Mouse (Mus musculus): Measurements from ENCODE around the gene Kank1. TPM values are rescaled to one million over a fixed set of nuclear protein-coding genes. Genes with fewer than 3 reads are reported as not detected.

Kank1 gene
- polyA plus RNA-seq, 1 experiment from 2014 or later, result 21.8 TPM

DNA sequence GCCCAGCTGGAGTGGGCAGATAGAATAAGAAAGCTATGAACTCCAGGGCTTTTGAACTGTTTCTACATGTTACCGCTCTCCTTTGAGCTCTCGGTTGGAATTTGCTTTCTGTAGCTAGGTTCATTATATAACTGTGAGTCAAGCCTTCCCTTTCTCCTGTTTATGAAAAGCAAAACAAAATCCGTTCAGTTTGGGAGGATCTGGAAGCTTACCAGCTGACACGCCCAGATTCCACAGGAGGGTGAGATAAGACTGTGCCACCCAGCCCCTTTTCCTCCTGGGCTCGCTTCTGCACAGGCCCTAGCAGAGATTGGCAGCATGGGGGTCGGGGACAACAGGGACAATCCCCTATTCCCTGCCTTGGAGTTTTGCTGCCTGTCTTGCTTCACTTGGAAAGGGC lies 30.5 kb downstream of the Kank1 start:
- Histone ChIP-seq H3K27ac (ENCODE audit: low read length) (no peak overlapping the region; the same call in 1 of the 2 replicates), H3K36me3 (ENCODE audit: control insufficient read depth, insufficient read depth, low read length) (no peaks in the 10 kb centered on the region), H3K9me3 (ENCODE audit: control insufficient read depth, low read depth, low read length) (no peaks in the 10 kb centered on the region; the same call in 1 of the 2 replicates), H3K4me1 (ENCODE audit: control insufficient read depth, insufficient read depth, low read length) (0 out of 2 replicates have a peak, but pooled peaks cover 4% of the 10 kb centered on the region), H3K4me3 (ENCODE audit: low read depth, low read length) (no peak overlapping the region), H3K9ac (replicated peaks; ENCODE audit: low read depth, low read length) (no peak overlapping the region), H3K27me3 (ENCODE audit: control insufficient read depth, insufficient read depth, low read length) (no peaks in the 10 kb centered on the region), H3K4me2 (replicated peaks; ENCODE audit: low read depth, low read length) (no peak overlapping the region)
- 0 out of 2 replicates have a peak, but pooled peaks have one; percentile 23 for ATAC-seq (ENCODE audit: insufficient number of reproducible peaks, insufficient read depth, low FRiP score, low read depth)
- WGBS, result 30% methylated on average over 6 of the region's 6 CpGs

DNA sequence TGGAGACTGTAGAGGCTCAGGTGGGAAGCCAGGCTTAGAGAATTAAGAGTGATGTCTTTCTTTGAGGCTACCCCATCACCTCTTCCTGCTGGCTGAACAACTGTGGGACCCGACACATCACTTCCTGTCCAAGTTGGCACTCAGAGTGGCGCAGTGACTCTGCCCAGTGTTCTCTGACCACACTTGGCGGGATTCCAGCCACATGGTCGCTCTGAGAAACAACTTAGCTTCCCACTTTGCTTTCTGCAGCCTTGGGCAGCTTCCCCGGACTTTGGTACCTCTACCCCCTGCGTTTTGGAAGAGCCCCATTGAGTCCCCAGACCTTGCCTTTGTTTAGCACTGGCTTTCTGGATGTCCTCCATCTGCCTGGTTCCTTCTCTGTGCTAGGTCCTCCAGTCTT lies 31.8 kb downstream of the Kank1 start:
- Histone ChIP-seq H3K36me3 (ENCODE audit: control insufficient read depth, insufficient read depth, low read length) (no peaks in the 10 kb centered on the region), H3K9ac (replicated peaks; ENCODE audit: low read depth, low read length) (no peak overlapping the region), H3K4me3 (ENCODE audit: low read depth, low read length) (no peak overlapping the region), H3K4me2 (replicated peaks; ENCODE audit: low read depth, low read length) (no peak overlapping the region), H3K4me1 (ENCODE audit: control insufficient read depth, insufficient read depth, low read length) (0 out of 2 replicates have a peak, but pooled peaks cover 4% of the 10 kb centered on the region), H3K27ac (ENCODE audit: low read length) (no peak overlapping the region), H3K27me3 (ENCODE audit: control insufficient read depth, insufficient read depth, low read length) (no peaks in the 10 kb centered on the region), H3K9me3 (ENCODE audit: control insufficient read depth, low read depth, low read length) (no peaks in the 10 kb centered on the region; the same call in 1 of the 2 replicates)
- 79% methylated on average over 6 of the region's 6 CpGs for WGBS
- ATAC-seq (ENCODE audit: insufficient number of reproducible peaks, insufficient read depth, low FRiP score, low read depth), result no peak

DNA sequence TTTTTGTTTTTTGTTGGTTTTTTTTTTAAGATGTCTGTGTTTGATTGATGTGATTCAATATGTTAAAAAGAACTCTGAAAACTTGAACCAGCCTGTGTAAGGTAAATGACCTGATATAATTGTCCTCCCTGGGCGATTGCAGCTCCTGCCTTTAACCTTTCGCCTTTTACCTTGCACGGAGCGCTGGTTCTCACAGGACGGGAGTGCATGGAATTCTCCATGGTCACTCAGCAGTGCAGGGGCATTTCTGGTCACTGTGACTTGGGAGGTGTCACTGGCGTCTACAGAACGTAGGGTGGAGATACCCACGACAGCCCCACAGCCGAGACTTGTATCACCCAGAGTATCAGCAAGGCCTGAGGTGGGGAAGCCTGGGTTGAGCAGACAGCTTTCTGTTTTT lies 34.8 kb downstream of the Kank1 start:
- H3K27ac ChIP-seq (ENCODE audit: low read length), result no peak overlapping the region
- 0 out of 2 replicates have a peak, but pooled peaks cover 4% of the 10 kb centered on the region for H3K4me1 ChIP-seq (ENCODE audit: control insufficient read depth, insufficient read depth, low read length)
- no peaks in the 10 kb centered on the region for H3K27me3 ChIP-seq (ENCODE audit: control insufficient read depth, insufficient read depth, low read length)
- no peaks in the 10 kb centered on the region; the same call in 1 of the 2 replicates for H3K9me3 ChIP-seq (ENCODE audit: control insufficient read depth, low read depth, low read length)
- H3K9ac ChIP-seq (replicated peaks; ENCODE audit: low read depth, low read length), result no peak overlapping the region
- H3K4me2 ChIP-seq (replicated peaks; ENCODE audit: low read depth, low read length), result no peak overlapping the region
- no peak for ATAC-seq (ENCODE audit: insufficient number of reproducible peaks, insufficient read depth, low FRiP score, low read depth)
- no peak overlapping the region for H3K4me3 ChIP-seq (ENCODE audit: low read depth, low read length)
- H3K36me3 ChIP-seq (ENCODE audit: control insufficient read depth, insufficient read depth, low read length), result no peaks in the 10 kb centered on the region
- WGBS, result 61% methylated on average over 9 of the region's 9 CpGs

DNA sequence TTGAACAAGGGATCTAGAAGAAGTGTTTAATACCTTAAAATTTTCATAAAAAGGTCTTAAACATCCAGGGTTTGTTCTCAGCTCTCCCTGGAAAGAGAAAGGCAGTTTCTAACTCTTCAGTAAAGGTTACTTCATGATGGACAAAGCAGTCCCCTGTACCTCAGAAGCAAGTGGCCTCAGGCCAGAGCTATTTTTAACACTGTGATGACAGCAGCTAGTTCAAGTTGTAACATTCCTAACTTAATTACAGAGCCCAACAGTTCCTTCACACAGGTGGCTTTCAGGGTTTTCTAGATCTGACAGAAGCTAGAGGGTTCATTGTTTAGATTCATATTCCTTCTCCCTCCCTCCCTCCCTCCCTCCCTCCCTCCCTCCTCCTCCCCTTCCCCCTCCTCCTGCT lies 36.4 kb downstream of the Kank1 start:
- Histone ChIP-seq H3K27ac (ENCODE audit: low read length) (no peak overlapping the region), H3K9me3 (ENCODE audit: control insufficient read depth, low read depth, low read length) (no peaks in the 10 kb centered on the region; the same call in 1 of the 2 replicates), H3K27me3 (ENCODE audit: control insufficient read depth, insufficient read depth, low read length) (no peaks in the 10 kb centered on the region), H3K36me3 (ENCODE audit: control insufficient read depth, insufficient read depth, low read length) (no peaks in the 10 kb centered on the region), H3K4me3 (ENCODE audit: low read depth, low read length) (no peak overlapping the region), H3K4me1 (ENCODE audit: control insufficient read depth, insufficient read depth, low read length) (no peaks in the 10 kb centered on the region), H3K9ac (replicated peaks; ENCODE audit: low read depth, low read length) (no peak overlapping the region), H3K4me2 (replicated peaks; ENCODE audit: low read depth, low read length) (no peak overlapping the region)
- ATAC-seq (ENCODE audit: insufficient number of reproducible peaks, insufficient read depth, low FRiP score, low read depth), result no peak

DNA sequence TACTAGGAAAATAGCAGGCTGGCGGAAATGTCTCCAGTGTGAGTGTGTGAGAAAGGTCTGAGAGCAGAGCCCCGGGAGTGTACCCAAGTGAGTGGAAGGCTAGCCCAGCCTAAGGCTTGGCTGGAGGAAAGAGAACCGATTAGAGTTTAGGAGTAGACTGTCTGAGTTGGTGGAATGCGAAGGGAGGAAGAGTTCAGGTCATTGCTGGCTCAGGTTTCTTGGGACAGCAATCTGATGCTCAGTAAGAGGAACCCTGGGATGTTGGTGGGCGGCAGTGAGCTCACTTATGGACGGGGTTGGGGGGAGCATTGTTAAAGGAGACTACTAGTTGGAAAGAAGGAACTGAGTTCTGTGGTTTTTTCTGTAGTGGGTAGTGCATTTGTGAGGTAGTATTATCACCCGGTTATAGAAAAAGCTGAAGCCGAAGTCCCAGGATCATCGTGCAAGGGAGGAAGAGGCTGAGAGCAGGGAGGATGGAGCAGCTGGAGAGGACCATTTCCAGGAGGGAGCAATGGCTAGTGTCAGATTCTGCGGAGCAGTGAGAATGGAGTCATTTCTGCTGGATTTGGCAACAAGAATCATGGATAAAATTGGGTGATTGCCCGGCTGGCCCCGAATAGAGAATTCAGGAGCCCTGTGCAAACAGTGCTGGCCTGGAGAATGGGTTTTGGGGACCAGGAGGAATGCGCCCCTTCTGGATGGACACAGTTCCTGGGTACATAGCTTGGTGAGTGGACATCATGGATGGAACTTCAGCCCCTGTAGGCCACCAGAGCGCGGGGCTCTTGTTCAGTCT lies 40.0 kb downstream of the Kank1 start:
- Histone ChIP-seq H3K9me3 (ENCODE audit: control insufficient read depth, low read depth, low read length) (no peaks in the 10 kb centered on the region), H3K9ac (replicated peaks; ENCODE audit: low read depth, low read length) (no peak overlapping the region)
- WGBS, result 88% methylated on average over 15 of the region's 15 CpGs

DNA sequence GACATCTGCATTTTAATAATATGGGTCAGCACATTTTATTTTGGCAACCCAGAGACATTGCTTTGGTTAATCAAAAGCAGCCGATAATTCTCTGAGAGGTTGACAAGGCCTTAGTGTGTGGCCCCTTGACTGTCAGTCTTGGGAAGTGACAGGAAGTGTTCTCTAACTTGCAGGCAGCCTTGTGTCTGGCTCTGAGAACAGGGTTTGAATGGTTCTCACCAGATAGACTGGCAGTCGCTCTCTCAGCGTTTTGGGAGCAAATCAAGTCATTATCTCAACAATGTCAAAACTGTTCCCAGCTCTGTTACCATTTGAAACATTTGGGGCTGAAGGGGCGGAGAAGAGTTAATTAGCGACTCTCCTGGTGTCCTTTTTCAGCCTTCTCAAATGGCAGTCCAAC lies 41.0 kb downstream of the Kank1 start:
- H3K4me3 ChIP-seq (ENCODE audit: low read depth, low read length), result no peak overlapping the region
- H3K9me3 ChIP-seq (ENCODE audit: control insufficient read depth, low read depth, low read length), result no peaks in the 10 kb centered on the region
- no peaks in the 10 kb centered on the region for H3K27me3 ChIP-seq (ENCODE audit: control insufficient read depth, insufficient read depth, low read length)
- no peaks in the 10 kb centered on the region for H3K4me1 ChIP-seq (ENCODE audit: control insufficient read depth, insufficient read depth, low read length)
- H3K4me2 ChIP-seq (replicated peaks; ENCODE audit: low read depth, low read length), result no peak overlapping the region
- no peak overlapping the region for H3K9ac ChIP-seq (replicated peaks; ENCODE audit: low read depth, low read length)
- ATAC-seq (ENCODE audit: insufficient number of reproducible peaks, insufficient read depth, low FRiP score, low read depth), result no peak
- no peaks in the 10 kb centered on the region for H3K36me3 ChIP-seq (ENCODE audit: control insufficient read depth, insufficient read depth, low read length)
- 55% methylated on average over 5 of the region's 5 CpGs for WGBS
- H3K27ac ChIP-seq (ENCODE audit: low read length), result no peak overlapping the region

More for the DNA sequence above, 40.0 kb downstream of the Kank1 start:
- no peak for ATAC-seq (ENCODE audit: insufficient number of reproducible peaks, insufficient read depth, low FRiP score, low read depth)
- no peaks in the 10 kb centered on the region for H3K36me3 ChIP-seq (ENCODE audit: control insufficient read depth, insufficient read depth, low read length)
- no peak overlapping the region for H3K4me2 ChIP-seq (replicated peaks; ENCODE audit: low read depth, low read length)
- H3K4me1 ChIP-seq (ENCODE audit: control insufficient read depth, insufficient read depth, low read length), result no peaks in the 10 kb centered on the region
- no peak overlapping the region for H3K27ac ChIP-seq (ENCODE audit: low read length)
- no peak overlapping the region for H3K4me3 ChIP-seq (ENCODE audit: low read depth, low read length)
- no peaks in the 10 kb centered on the region for H3K27me3 ChIP-seq (ENCODE audit: control insufficient read depth, insufficient read depth, low read length)

DNA sequence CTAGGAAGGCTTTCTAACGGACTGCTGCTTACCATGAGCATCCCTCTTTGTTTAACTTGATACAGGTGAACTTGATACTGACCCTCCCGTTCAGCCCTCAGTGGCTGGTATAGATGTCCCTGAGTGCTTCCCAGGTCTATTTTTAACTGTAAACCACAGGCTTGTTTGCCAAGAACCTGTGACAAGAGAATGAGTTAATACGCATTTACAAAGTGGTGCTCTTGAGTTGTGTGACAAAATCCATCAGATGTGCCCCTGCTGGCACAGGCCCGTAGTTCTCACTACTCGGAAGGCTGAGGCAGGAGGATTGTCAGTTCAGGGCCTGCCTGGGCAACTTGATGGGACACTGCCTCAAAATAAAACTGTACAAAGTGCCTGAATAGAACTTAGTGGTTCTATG lies 42.8 kb downstream of the Kank1 start:
- Histone ChIP-seq H3K4me3 (ENCODE audit: low read depth, low read length) (no peak overlapping the region), H3K36me3 (ENCODE audit: control insufficient read depth, insufficient read depth, low read length) (no peaks in the 10 kb centered on the region), H3K9me3 (ENCODE audit: control insufficient read depth, low read depth, low read length) (no peaks in the 10 kb centered on the region), H3K27me3 (ENCODE audit: control insufficient read depth, insufficient read depth, low read length) (no peaks in the 10 kb centered on the region), H3K9ac (replicated peaks; ENCODE audit: low read depth, low read length) (no peak overlapping the region), H3K4me2 (replicated peaks; ENCODE audit: low read depth, low read length) (no peak overlapping the region), H3K27ac (ENCODE audit: low read length) (no peak overlapping the region), H3K4me1 (ENCODE audit: control insufficient read depth, insufficient read depth, low read length) (no peaks in the 10 kb centered on the region)
- no peak for ATAC-seq (ENCODE audit: insufficient number of reproducible peaks, insufficient read depth, low FRiP score, low read depth)
- 81% methylated on average over 5 of the region's 5 CpGs for WGBS

DNA sequence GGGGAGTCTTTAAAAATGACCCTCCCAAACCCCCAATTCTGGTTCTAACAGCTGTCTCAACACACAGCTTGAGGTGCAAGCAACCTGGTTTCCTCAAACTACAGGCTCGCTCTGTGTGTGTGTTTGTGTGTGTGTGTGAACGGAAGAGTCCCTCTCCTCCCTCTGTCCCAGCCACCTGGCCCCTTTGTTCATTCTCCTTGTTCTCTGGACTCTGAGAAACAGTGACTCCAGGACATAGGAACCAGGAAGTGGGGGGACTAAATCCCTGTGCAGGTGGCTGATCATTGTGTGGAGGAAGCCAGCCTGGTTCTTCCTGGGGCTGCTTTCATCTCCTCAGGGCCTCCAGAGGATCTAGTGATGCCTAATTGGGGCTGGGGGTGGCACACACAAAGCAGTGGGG lies 46.9 kb downstream of the Kank1 start:
- Histone ChIP-seq H3K4me2 (replicated peaks; ENCODE audit: low read depth, low read length) (no peak overlapping the region), H3K9me3 (ENCODE audit: control insufficient read depth, low read depth, low read length) (no peaks in the 10 kb centered on the region), H3K27me3 (ENCODE audit: control insufficient read depth, insufficient read depth, low read length) (no peaks in the 10 kb centered on the region), H3K9ac (replicated peaks; ENCODE audit: low read depth, low read length) (no peak overlapping the region), H3K4me1 (ENCODE audit: control insufficient read depth, insufficient read depth, low read length) (no peaks in the 10 kb centered on the region), H3K4me3 (ENCODE audit: low read depth, low read length) (no peak overlapping the region), H3K36me3 (ENCODE audit: control insufficient read depth, insufficient read depth, low read length) (no peaks in the 10 kb centered on the region), H3K27ac (ENCODE audit: low read length) (no peak overlapping the region)
- ATAC-seq (ENCODE audit: insufficient number of reproducible peaks, insufficient read depth, low FRiP score, low read depth), result no peak
- 74% methylated on average over 2 of the region's 2 CpGs for WGBS

Measured in stomach, embryonic 14.5 days (tissue).